Mouse (Mus musculus): ENCODE results near the gene Vmp1. TPM values are rescaled to one million over a fixed set of nuclear protein-coding genes. Genes with fewer than 3 reads are reported as not detected.
A peak's percentile ranks its signal among the peaks of the same experiment; 100 is the strongest.

Vmp1 gene
- polyA plus RNA-seq, 1 experiment from 2014 or later, result 87.3 TPM

GRCm38 (mm10) chr11:86701151-86701550, 17.5 kb upstream of the Vmp1 start:
- Histone ChIP-seq H3K27ac (ENCODE audit: low read length) (no peak overlapping the region), H3K4me1 (ENCODE audit: control insufficient read depth, low read depth, low read length) (no peaks in the 10 kb centered on the region), H3K4me2 (ENCODE audit: low read depth, low read length) (no peak overlapping the region), H3K9ac (ENCODE audit: low read depth, low read length) (no peak overlapping the region), H3K4me3 (ENCODE audit: low read depth, low read length) (no peak overlapping the region), H3K9me3 (replicated peaks; ENCODE audit: control insufficient read depth, low read length) (no peaks in the 10 kb centered on the region), H3K36me3 (ENCODE audit: control insufficient read depth, insufficient read depth) (peaks cover 84% of the 10 kb centered on the region), H3K27me3 (ENCODE audit: control insufficient read depth, insufficient read depth, low read depth, low read length) (no peaks in the 10 kb centered on the region)
- ATAC-seq (ENCODE audit: low read depth), result no peak
- 91% methylated on average over 4 of the region's 4 CpGs for WGBS (ENCODE audit: insufficient replicate concordance)

- Histone ChIP-seq H3K27ac (ENCODE audit: low read length) (no peak overlapping the region; the same call in 1 of the 2 replicates), H3K4me3 (ENCODE audit: low read depth, low read length) (no peak overlapping the region), H3K9ac (ENCODE audit: low read depth, low read length) (no peak overlapping the region), H3K9me3 (replicated peaks; ENCODE audit: control insufficient read depth, low read length) (no peaks in the 10 kb centered on the region), H3K27me3 (ENCODE audit: control insufficient read depth, insufficient read depth, low read depth, low read length) (no peaks in the 10 kb centered on the region), H3K36me3 (ENCODE audit: control insufficient read depth, insufficient read depth) (peaks cover 68% of the 10 kb centered on the region), H3K4me1 (ENCODE audit: control insufficient read depth, low read depth, low read length) (no peaks in the 10 kb centered on the region), H3K4me2 (ENCODE audit: low read depth, low read length) (no peak overlapping the region)
- ATAC-seq (ENCODE audit: low read depth), result no peak
- WGBS (ENCODE audit: insufficient replicate concordance), result 77% methylated on average over 4 of the region's 4 CpGs
Observed at GRCm38 (mm10) chr11:86695461-86695860, 11.8 kb upstream of the Vmp1 start.

- Histone ChIP-seq H3K4me2 (ENCODE audit: low read depth, low read length) (no peak overlapping the region), H3K4me1 (ENCODE audit: control insufficient read depth, low read depth, low read length) (no peaks in the 10 kb centered on the region), H3K9me3 (replicated peaks; ENCODE audit: control insufficient read depth, low read length) (no peaks in the 10 kb centered on the region), H3K9ac (ENCODE audit: low read depth, low read length) (no peak overlapping the region), H3K36me3 (ENCODE audit: control insufficient read depth, insufficient read depth) (peaks cover 49% of the 10 kb centered on the region), H3K27ac (ENCODE audit: low read length) (no peak overlapping the region), H3K4me3 (ENCODE audit: low read depth, low read length) (no peak overlapping the region), H3K27me3 (ENCODE audit: control insufficient read depth, insufficient read depth, low read depth, low read length) (no peaks in the 10 kb centered on the region)
- 76% methylated on average over 2 of the region's 2 CpGs for WGBS (ENCODE audit: insufficient replicate concordance)
- no peak for ATAC-seq (ENCODE audit: low read depth)
Observed at GRCm38 (mm10) chr11:86692546-86692945, 8.9 kb upstream of the Vmp1 start.

GRCm38 (mm10) chr11:86691956-86692355, 8.3 kb upstream of the Vmp1 start:
- H3K36me3 ChIP-seq (ENCODE audit: control insufficient read depth, insufficient read depth), result peaks cover 53% of the 10 kb centered on the region

DNA sequence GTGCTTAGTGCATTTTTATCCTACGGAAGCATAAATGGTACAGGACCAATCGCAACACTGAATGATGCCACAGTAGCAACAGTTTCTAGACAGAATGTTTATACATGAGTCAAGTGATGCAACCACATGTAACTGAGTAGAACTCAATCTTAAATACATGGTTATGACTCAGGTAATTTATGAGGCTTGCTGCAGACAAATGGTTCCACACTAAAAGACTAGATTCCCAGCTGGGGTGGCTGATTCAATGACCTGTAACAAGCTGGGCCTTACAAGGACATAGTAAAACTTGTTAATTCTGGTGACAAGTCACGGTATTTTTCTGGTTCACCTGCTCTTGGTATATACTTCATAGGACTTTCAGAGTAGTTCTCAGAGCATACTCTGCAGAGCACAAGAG, 7.8 kb upstream of the Vmp1 start:
- Histone ChIP-seq H3K27me3 (ENCODE audit: control insufficient read depth, insufficient read depth, low read depth, low read length) (no peaks in the 10 kb centered on the region), H3K27ac (ENCODE audit: low read length) (no peak overlapping the region), H3K9me3 (replicated peaks; ENCODE audit: control insufficient read depth, low read length) (no peaks in the 10 kb centered on the region), H3K9ac (ENCODE audit: low read depth, low read length) (no peak overlapping the region), H3K4me2 (ENCODE audit: low read depth, low read length) (no peak overlapping the region), H3K4me3 (ENCODE audit: low read depth, low read length) (no peak overlapping the region), H3K36me3 (ENCODE audit: control insufficient read depth, insufficient read depth) (peaks cover 50% of the 10 kb centered on the region), H3K4me1 (ENCODE audit: control insufficient read depth, low read depth, low read length) (no peaks in the 10 kb centered on the region; the same call in 1 of the 2 replicates)
- WGBS (ENCODE audit: insufficient replicate concordance), result 91% methylated on average over 3 of the region's 3 CpGs
- ATAC-seq (ENCODE audit: low read depth), result no peak

More at GRCm38 (mm10) chr11:86691956-86692355, 8.3 kb upstream of the Vmp1 start:
- H3K9me3 ChIP-seq (replicated peaks; ENCODE audit: control insufficient read depth, low read length), result no peaks in the 10 kb centered on the region
- H3K27me3 ChIP-seq (ENCODE audit: control insufficient read depth, insufficient read depth, low read depth, low read length), result no peaks in the 10 kb centered on the region
- H3K9ac ChIP-seq (ENCODE audit: low read depth, low read length), result no peak overlapping the region
- no peak for ATAC-seq (ENCODE audit: low read depth)
- H3K4me2 ChIP-seq (ENCODE audit: low read depth, low read length), result no peak overlapping the region
- no peak overlapping the region for H3K27ac ChIP-seq (ENCODE audit: low read length)
- 89% methylated on average over 2 of the region's 2 CpGs for WGBS (ENCODE audit: insufficient replicate concordance)
- no peak overlapping the region for H3K4me3 ChIP-seq (ENCODE audit: low read depth, low read length)
- H3K4me1 ChIP-seq (ENCODE audit: control insufficient read depth, low read depth, low read length), result no peaks in the 10 kb centered on the region; the same call in 1 of the 2 replicates

DNA sequence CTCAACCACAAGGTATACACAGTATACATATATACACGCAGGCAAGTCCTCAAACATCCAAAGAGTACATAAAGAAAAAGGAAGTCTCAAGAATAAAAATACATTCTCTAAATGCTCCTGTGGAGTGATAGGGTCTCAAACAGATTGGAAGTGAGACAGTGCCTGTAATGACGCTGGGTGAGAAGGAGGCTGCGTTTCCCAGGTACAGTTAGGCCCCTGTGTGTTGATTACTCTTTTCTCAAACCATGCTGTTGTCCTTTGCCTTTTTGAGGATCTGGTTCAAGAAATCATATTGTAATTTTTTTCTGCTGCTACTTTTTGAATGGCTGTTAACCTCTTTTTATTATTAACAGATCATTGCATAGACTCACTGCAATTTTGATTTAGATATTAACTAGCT, 6.7 kb upstream of the Vmp1 start:
- no peaks in the 10 kb centered on the region for H3K9me3 ChIP-seq (replicated peaks; ENCODE audit: control insufficient read depth, low read length)
- no peak overlapping the region for H3K4me2 ChIP-seq (ENCODE audit: low read depth, low read length)
- H3K4me3 ChIP-seq (ENCODE audit: low read depth, low read length), result no peak overlapping the region
- no peak overlapping the region for H3K9ac ChIP-seq (ENCODE audit: low read depth, low read length)
- ATAC-seq (ENCODE audit: low read depth), result no peak
- 80% methylated on average over 3 of the region's 3 CpGs for WGBS (ENCODE audit: insufficient replicate concordance)
- peaks cover 44% of the 10 kb centered on the region for H3K36me3 ChIP-seq (ENCODE audit: control insufficient read depth, insufficient read depth)
- peaks cover 2% of the 10 kb centered on the region for H3K4me1 ChIP-seq (ENCODE audit: control insufficient read depth, low read depth, low read length)
- H3K27me3 ChIP-seq (ENCODE audit: control insufficient read depth, insufficient read depth, low read depth, low read length), result no peaks in the 10 kb centered on the region
- H3K27ac ChIP-seq (ENCODE audit: low read length), result no peak overlapping the region

DNA sequence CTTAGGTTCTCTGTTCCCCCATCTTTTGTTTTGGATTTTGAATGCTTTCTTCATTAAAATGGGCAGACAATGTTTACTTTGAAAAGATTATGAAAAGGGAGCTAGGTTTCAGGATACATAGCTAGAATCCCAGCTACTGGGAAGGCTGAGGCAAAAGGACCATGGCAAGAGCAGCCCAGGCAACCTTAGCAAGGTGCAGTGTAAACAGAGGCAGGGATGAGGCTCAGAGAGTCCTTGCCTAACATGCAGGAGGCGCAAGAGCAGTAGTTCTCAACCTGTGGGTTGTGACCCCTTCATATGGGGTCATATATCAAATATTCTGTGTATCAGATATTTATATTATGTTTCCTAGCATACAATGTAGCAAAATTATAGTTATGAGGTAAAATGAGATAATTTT, 1.7 kb upstream of the Vmp1 start:
- 79% methylated on average over 1 of the region's 1 CpGs for WGBS (ENCODE audit: insufficient replicate concordance)
- H3K9me3 ChIP-seq (replicated peaks; ENCODE audit: control insufficient read depth, low read length), result no peaks in the 10 kb centered on the region
- no peak for ATAC-seq (ENCODE audit: low read depth)
- peak overlapping the region; percentile 83 for H3K4me2 ChIP-seq (ENCODE audit: low read depth, low read length)
- no peak overlapping the region for H3K27ac ChIP-seq (ENCODE audit: low read length)
- H3K9ac ChIP-seq (ENCODE audit: low read depth, low read length), result peak overlapping the region; percentile 87
- peaks cover 18% of the 10 kb centered on the region for H3K36me3 ChIP-seq (ENCODE audit: control insufficient read depth, insufficient read depth)
- H3K4me1 ChIP-seq (ENCODE audit: control insufficient read depth, low read depth, low read length), result peaks cover 24% of the 10 kb centered on the region
- peak overlapping the region; percentile 96 for H3K4me3 ChIP-seq (ENCODE audit: low read depth, low read length)
- H3K27me3 ChIP-seq (ENCODE audit: control insufficient read depth, insufficient read depth, low read depth, low read length), result no peaks in the 10 kb centered on the region

- H3K9me3 ChIP-seq (replicated peaks; ENCODE audit: control insufficient read depth, low read length), result no peaks in the 10 kb centered on the region
- ATAC-seq (ENCODE audit: low read depth), result no peak; the same call in 1 of the 2 replicates
- no peaks in the 10 kb centered on the region for H3K27me3 ChIP-seq (ENCODE audit: control insufficient read depth, insufficient read depth, low read depth, low read length)
- H3K36me3 ChIP-seq (ENCODE audit: control insufficient read depth, insufficient read depth), result peaks cover 12% of the 10 kb centered on the region
- 4% methylated on average over 20 of the region's 20 CpGs for WGBS (ENCODE audit: insufficient replicate concordance)
- peaks cover 31% of the 10 kb centered on the region for H3K4me1 ChIP-seq (ENCODE audit: control insufficient read depth, low read depth, low read length)
- H3K9ac ChIP-seq (ENCODE audit: low read depth, low read length), result peak overlapping the region; percentile 87
- peak overlapping the region; percentile 96 for H3K27ac ChIP-seq (ENCODE audit: low read length)
- H3K4me2 ChIP-seq (ENCODE audit: low read depth, low read length), result peak overlapping the region; percentile 83
- H3K4me3 ChIP-seq (ENCODE audit: low read depth, low read length), result peak overlapping the region; percentile 96
Observed at GRCm38 (mm10) chr11:86684126-86685012, 733 bp upstream of the Vmp1 start.

- Histone ChIP-seq H3K27me3 (ENCODE audit: control insufficient read depth, insufficient read depth, low read depth, low read length) (no peaks in the 10 kb centered on the region), H3K4me1 (ENCODE audit: control insufficient read depth, low read depth, low read length) (peaks cover 37% of the 10 kb centered on the region), H3K4me3 (ENCODE audit: low read depth, low read length) (peak overlapping the region; percentile 96), H3K4me2 (ENCODE audit: low read depth, low read length) (peak overlapping the region; percentile 74), H3K9ac (ENCODE audit: low read depth, low read length) (peak overlapping the region; percentile 87), H3K27ac (ENCODE audit: low read length) (peak overlapping the region; percentile 96), H3K9me3 (replicated peaks; ENCODE audit: control insufficient read depth, low read length) (no peaks in the 10 kb centered on the region), H3K36me3 (ENCODE audit: control insufficient read depth, insufficient read depth) (peaks cover 8% of the 10 kb centered on the region)
- ATAC-seq (ENCODE audit: low read depth), result no peak
- 25% methylated on average over 7 of the region's 7 CpGs for WGBS (ENCODE audit: insufficient replicate concordance)
Observed at GRCm38 (mm10) chr11:86682861-86683260, 775 bp downstream of the Vmp1 start.
